Mouse (Mus musculus) hindbrain, embryonic 14.5 days (tissue): ENCODE data around the gene Zfp987. TPM values are rescaled to one million over a fixed set of nuclear protein-coding genes. Genes with fewer than 3 reads are reported as not detected.
A peak's percentile ranks its signal among the peaks of the same experiment; 100 is the strongest.
"Not testable (repeated sequence)": the region's sequence is repeated elsewhere in the genome, so short reads cannot be mapped to it uniquely, and the experiment has no call there.

Source experiments
- ATAC-seq: fragments of 200-750 bp; cut with Nextera tagmentation; 2 replicates; pipeline ENCODE4 v1.8.0; 2017; ENCODE audit warnings: moderate number of reproducible peaks, mild to moderate bottlenecking, moderate TSS enrichment, moderate library complexity; ENCODE audit not compliant: low FRiP score
- DNase-seq: peaks from one replicate; pipeline ENCODE4 v3.0.0-alpha.2; 2015; ENCODE audit warnings: low spot score
- H3K27ac ChIP-seq: fragments of 300-500 bp; sonication (generic); 2 replicates; pipeline ENCODE4 v1.5.1; 2014; ENCODE audit warnings: mild to moderate bottlenecking, moderate library complexity
- H3K27me3 ChIP-seq: fragments of 300-500 bp; sonication (generic); 2 replicates; pipeline ENCODE4 v1.6.1; 2014; ENCODE audit warnings: mild to moderate bottlenecking, low read length, mixed read lengths; ENCODE audit not compliant: control insufficient read depth, insufficient read depth
- H3K36me3 ChIP-seq: fragments of 300-500 bp; sonication (generic); replicated peaks from 2 replicates; pipeline ENCODE4 v1.6.1; 2014; ENCODE audit not compliant: control insufficient read depth, insufficient read depth
- H3K4me1 ChIP-seq: fragments of 300-500 bp; sonication (generic); replicated peaks from 2 replicates; pipeline ENCODE4 v1.6.1; 2014; ENCODE audit warnings: antibody characterized with exemption, low read length, mixed read lengths; ENCODE audit not compliant: control insufficient read depth, insufficient read depth
- H3K4me2 ChIP-seq: fragments of 300-500 bp; sonication (generic); replicated peaks from 2 replicates; pipeline ENCODE4 v1.6.1; 2014; ENCODE audit warnings: mild to moderate bottlenecking, moderate library complexity
- H3K4me3 ChIP-seq: fragments of 300-500 bp; sonication (generic); replicated peaks from 2 replicates; pipeline ENCODE4 v1.5.1; 2014; ENCODE audit warnings: mild to moderate bottlenecking, low read length
- H3K9ac ChIP-seq: fragments of 300-500 bp; sonication (generic); 2 replicates; pipeline ENCODE4 v1.6.1; 2014
- H3K9me3 ChIP-seq: fragments of 300-500 bp; sonication (generic); 2 replicates; pipeline ENCODE4 v1.6.1; 2016; ENCODE audit warnings: low read length; ENCODE audit not compliant: control insufficient read depth
- WGBS: fragments of 180-500 bp; shearing (Covaris S2); extraction: QIAGEN DNeasy Blood & Tissue Kit; methylation state at CpG from one replicate; pipeline ENCODE4 v1.1.7; 2014; 5-methylcytosine and 5-hydroxymethylcytosine counted together
- polyA plus RNA-seq: library from polyadenylated mRNA; unstranded; fragments of >200 nt; fragmentation: Nextera tagmentation; extraction: Ambion mirVana; gene quantifications from 2 replicates; pipeline ENCODE4 v1.2.1, GENCODE M21; 2014

Gene Zfp987
- polyA plus RNA-seq, 1 experiment from 2014 or later: 0.12 TPM

DNA sequence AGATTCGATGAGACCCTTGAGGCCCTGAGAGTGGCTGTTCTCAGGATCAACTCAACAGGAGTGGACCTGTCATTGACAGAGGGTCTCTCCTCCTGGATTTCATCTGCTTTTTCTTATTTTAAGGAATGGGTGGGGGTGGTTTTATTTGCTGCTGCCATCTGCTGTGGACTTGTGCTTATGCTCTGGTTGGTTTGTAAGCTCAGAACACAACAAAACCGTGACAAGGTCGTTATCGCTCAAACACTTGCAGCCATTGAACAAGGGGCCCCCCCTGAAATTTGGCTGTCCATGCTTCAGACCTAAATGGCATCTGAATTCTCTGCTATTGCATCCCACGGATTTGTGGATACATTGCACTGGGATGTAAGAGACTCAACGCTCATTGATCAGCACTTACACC is 34.1 kb upstream of the Zfp987 start:
- H3K9me3 ChIP-seq: peaks cover 45% of the 10 kb centered on the region
- H3K4me3 ChIP-seq, H3K36me3 ChIP-seq, H3K27ac ChIP-seq, DNase-seq, H3K4me1 ChIP-seq, H3K4me2 ChIP-seq, H3K9ac ChIP-seq, ATAC-seq, H3K27me3 ChIP-seq: not testable (repeated sequence)
- 78% methylated on average over 6 of the region's 6 CpGs for WGBS

DNA sequence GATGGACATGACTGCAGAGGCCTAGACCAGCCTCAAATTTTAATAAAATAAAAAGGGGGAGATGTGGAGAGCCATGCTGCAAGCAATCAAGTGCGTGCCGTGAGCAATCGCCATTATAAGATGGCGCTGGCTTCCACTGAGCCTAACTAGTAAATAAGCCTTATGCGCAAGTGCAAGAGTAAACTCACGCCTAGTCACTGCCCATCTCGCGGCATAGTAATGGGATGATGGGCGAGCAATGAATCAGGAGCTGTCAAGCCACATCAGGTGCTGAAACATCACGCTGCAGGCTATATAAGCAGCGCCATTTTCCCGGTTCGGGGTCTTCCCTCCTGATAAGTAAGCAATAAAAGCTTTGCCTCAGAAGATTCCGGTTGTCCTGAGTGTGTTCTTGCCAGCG is 33.5 kb upstream of the Zfp987 start:
- H3K4me2 ChIP-seq, H3K9ac ChIP-seq, H3K4me3 ChIP-seq, DNase-seq, ATAC-seq, H3K36me3 ChIP-seq, H3K27ac ChIP-seq, H3K27me3 ChIP-seq, H3K4me1 ChIP-seq: not testable (repeated sequence)
- peaks cover 44% of the 10 kb centered on the region for H3K9me3 ChIP-seq
- 89% methylated on average over 15 of the region's 15 CpGs for WGBS

DNA sequence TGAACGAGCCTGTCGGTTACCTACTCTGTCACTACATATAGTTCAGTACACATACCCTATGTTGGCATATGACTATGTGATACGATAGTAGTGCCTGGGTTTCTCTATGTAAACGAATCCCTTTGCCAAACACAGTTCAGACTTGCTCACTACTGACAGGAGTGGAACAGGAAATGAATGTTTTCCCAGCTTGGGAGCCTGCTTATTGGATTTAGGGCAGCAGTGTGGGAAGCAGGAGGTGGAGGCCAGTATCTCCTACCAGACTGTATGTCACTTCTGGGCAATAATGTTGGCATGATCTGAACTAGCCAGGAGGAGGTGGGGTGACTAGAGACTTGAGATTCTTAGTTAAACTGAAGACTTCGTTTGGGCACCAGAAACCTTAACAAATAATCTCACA is 32.3 kb upstream of the Zfp987 start:
- H3K36me3 ChIP-seq, DNase-seq, H3K27me3 ChIP-seq, H3K4me1 ChIP-seq, H3K4me3 ChIP-seq, H3K4me2 ChIP-seq, H3K27ac ChIP-seq, ATAC-seq, H3K9ac ChIP-seq: not testable (repeated sequence)
- WGBS: 75% methylated on average over 4 of the region's 5 CpGs
- peaks cover 35% of the 10 kb centered on the region for H3K9me3 ChIP-seq

DNA sequence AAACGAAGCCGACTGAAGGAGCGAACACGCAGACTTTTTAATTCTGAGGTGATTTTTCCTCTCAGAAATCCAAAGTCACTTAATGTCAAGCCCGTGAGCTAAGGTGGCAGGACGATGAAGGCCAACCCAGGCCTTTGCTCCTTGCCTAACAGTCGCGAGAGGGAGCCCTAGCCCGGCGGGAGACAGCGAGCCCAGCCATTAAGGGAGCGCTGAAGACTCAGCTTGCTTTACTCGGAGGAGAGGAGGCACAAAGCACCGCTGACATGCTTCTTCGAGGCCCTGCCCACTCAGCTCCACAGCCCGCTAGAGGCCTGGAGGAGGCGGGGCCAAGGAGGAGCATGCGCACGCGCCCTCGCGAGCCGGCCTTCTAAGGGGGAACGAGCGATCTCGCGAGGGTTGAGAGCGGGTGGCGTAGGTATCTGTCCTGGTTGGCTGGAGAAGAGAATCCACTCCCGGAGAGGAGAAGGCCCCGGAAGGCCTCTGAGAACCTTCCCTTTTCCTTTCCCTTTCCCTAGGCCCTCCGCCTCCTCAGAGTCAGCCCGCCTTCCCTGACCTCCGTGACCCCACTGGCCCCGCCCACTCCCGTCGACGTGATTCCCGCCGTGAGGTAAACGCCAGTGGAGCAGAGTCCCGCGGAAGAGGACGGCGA is 30.0 kb upstream of the Zfp987 start:
- H3K36me3 ChIP-seq, DNase-seq, ATAC-seq, H3K27ac ChIP-seq, H3K9ac ChIP-seq, H3K4me1 ChIP-seq, H3K27me3 ChIP-seq: not testable (repeated sequence)
- Histone ChIP-seq H3K4me2 (peak overlapping the region; percentile 36), H3K9me3 (peaks cover 29% of the 10 kb centered on the region), H3K4me3 (peak overlapping the region; percentile 20; the same call in 1 of the 2 replicates)
- 42% methylated on average over 37 of the region's 45 CpGs for WGBS

DNA sequence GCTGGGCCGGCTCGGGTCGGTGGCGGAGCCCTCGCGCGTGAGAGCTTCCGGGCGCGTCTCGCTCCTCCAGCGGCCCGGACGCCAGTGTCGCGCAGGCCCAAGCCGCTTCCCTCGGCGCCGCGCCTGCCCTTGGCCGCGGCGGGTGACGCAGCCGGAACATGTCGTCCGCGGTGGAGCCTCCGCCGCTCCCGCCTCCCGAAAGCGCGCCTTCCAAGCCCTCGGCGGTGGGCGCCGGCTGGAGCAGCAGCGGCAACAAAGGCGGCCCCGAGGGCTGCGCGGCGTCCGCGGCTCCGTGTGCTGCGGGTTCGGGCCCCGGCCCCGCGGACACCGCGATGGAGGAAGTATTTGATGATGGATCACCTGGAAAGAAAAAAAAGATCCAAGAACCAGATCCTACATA is 29.5 kb upstream of the Zfp987 start:
- H3K4me1 ChIP-seq, H3K9ac ChIP-seq, DNase-seq, H3K27ac ChIP-seq, H3K27me3 ChIP-seq, H3K36me3 ChIP-seq, ATAC-seq: not testable (repeated sequence)
- Histone ChIP-seq H3K9me3 (peaks cover 26% of the 10 kb centered on the region), H3K4me2 (peak overlapping the region; percentile 36), H3K4me3 (peak overlapping the region; percentile 20)
- 19% methylated on average over 55 of the region's 55 CpGs for WGBS

DNA sequence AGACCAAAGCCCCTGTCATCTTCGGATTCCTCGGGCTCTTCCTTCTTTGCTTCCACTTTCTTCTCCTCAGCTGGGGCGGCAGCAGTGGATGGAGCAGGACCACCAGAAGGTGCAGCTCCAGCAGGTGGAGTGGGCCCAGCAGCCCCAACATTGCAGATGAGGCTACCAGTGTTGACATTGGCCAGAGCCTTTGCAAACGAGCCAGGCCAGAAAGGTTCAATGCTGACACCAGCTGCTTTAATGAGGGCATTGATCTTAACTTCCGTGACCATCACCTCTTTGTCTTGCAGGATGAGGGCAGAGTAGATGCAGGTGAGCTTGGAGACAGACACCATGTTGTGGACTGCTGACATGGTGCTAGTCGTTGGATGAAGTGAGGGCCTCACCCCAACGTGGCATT is 23.8 kb upstream of the Zfp987 start:
- not testable (repeated sequence) for H3K27me3 ChIP-seq, H3K9ac ChIP-seq, ATAC-seq, DNase-seq, H3K4me2 ChIP-seq, H3K9me3 ChIP-seq, H3K36me3 ChIP-seq, H3K4me1 ChIP-seq, H3K27ac ChIP-seq, H3K4me3 ChIP-seq
- 87% methylated on average over 5 of the region's 7 CpGs for WGBS

DNA sequence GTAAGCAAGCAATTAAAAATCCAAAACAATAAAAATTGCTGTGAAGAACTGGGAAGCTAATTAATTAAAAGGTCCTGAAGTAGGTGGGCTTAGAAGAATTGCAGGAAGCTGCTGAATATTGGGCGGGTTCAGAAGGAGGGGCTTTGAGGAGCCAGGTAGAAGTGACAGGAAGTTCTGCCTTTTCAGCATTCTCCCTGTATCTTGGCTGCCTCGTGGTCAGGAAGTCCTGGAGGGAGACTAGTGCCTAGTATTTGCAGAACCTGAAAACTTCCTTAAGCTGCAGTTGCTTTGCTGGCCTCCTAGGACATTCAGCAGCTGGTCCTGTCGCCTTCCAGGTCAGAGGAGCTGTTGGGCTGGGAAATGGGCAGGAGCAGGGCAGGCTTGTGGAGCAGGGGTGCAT is 4.3 kb downstream of the Zfp987 start:
- not testable (repeated sequence) for H3K9me3 ChIP-seq, H3K4me1 ChIP-seq, H3K9ac ChIP-seq, H3K4me2 ChIP-seq, ATAC-seq, H3K27me3 ChIP-seq, H3K4me3 ChIP-seq, H3K27ac ChIP-seq, H3K36me3 ChIP-seq, DNase-seq
- 50% methylated on average over 3 of the region's 3 CpGs for WGBS

DNA sequence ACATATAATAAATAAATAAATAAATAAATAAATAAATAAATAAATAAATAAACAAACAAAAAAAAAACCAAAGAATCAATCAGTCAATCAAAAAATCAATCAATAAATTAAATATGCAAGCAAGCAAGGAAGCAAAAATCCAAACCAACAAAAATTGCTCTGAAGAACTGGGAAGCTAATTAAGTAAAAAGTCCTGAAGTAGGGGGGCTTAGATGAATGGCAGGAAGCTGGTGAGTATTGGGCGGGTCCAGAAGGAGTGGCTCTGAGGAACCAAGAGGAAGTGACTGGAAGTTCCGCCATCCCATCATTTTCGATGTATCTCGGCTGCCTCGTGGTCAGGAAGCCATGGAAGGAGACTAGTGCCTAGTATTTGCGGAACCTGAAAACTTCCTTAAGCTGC is 59.4 kb downstream of the Zfp987 start, which contains the start of gene Zfp600:
Zfp600 (plus strand) TSS at position 301 of the 400 bp plus-strand sequence.
- not testable (repeated sequence) for H3K9me3 ChIP-seq, H3K36me3 ChIP-seq, DNase-seq, H3K4me2 ChIP-seq, H3K27me3 ChIP-seq, H3K4me1 ChIP-seq, H3K9ac ChIP-seq, H3K27ac ChIP-seq, ATAC-seq, H3K4me3 ChIP-seq
- no CpG with 5 or more reads among the region's 6 CpGs for WGBS

DNA sequence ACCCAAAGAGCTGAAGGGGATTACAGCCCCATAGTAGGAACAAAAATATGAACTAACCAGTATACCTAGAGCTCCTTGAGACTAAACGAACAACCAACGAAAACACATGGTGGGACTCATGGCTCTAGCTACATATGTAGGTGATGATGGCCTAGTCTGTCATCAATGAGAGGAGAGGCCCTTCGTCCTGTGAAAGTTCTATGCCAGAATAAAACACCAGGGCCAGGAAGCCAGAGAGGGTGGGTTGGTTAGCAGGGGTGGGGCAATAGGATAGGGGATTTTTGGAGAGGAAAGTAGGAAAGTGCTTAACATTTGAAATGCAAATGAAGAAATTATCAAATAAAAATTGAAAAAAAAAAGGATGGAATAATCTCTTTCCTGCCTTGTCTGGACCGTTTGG is 65.8 kb downstream of the Zfp987 start:
- not testable (repeated sequence) for H3K9me3 ChIP-seq, H3K4me1 ChIP-seq, H3K27ac ChIP-seq, ATAC-seq, H3K27me3 ChIP-seq, H3K9ac ChIP-seq, H3K36me3 ChIP-seq, H3K4me3 ChIP-seq, DNase-seq, H3K4me2 ChIP-seq
- whole genome bisulfite sequencing: 96% methylated on average over 2 of the region's 4 CpGs
